Mouse (Mus musculus) kidney, adult 2 months (tissue): ENCODE data around the gene Erg28.

Source experiments
- CTCF ChIP-seq: fragments of 200-500 bp; conservative IDR thresholded peaks from 2 replicates; pipeline ENCODE4 v1.5.1; 2011; ENCODE audit warnings: low read depth, mild to moderate bottlenecking, control low read depth, low read length, moderate library complexity, mixed read lengths; ENCODE audit not compliant: insufficient read depth, insufficient read length
- POLR2A ChIP-seq: fragments of 200-500 bp; IDR thresholded peaks from one replicate; pipeline ENCODE4 v1.6.1; 2011; ENCODE audit warnings: low read depth, low read length, control low read depth

DNA sequence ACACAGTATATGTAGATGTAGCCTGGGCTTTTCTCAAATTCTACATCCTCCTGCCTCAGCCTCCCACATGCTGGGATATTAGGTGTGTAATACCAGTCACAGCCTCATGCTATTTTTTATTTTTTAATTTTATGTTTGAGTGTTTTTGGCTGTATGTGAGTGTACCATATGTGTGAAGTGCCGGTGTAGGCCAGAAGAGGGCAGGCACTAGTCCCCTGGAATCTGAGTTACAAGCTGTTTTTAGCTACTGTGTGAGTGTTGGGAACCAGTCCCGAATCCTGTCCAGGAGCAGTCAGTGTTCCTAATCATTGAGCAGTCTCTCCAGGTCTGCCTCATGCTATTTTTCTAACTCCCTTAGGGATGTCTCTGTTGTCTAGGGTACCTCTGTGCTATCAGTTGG lies 13.4 kb upstream of the Erg28 start:
- TF ChIP-seq CTCF: 0 out of 2 replicates have a peak, but pooled peaks have one; percentile 3
- TF ChIP-seq POLR2A: no peak
